Mouse (Mus musculus) cerebellum, adult (tissue): ENCODE measurements at regions not wholly inside any gene's neighbourhood (a gene's known extent, or its start where the extent isn't known, plus 50 kb on each side); places are given as distances from the start of the nearest gene placed in this dataset.

Experiments used
- ATAC-seq: cut with Nextera tagmentation; 2 replicates; pipeline ENCODE4 v1.9.2; 2017; ENCODE audit warnings: mild to moderate bottlenecking, moderate library complexity, mixed read lengths; ENCODE audit not compliant: insufficient number of reproducible peaks, low FRiP score, low TSS enrichment

GRCm38 (mm10) chr12:54459462-54460134 is 196.8 kb downstream of the Sptssa start:
- ATAC-seq, result no peak

GRCm38 (mm10) chr12:54456731-54457130 is 199.6 kb downstream of the Sptssa start:
- ATAC-seq, result no peak

GRCm38 (mm10) chr12:54454606-54455005 is 201.8 kb downstream of the Sptssa start:
- no peak for ATAC-seq

- ATAC-seq, result no peak
Observed at GRCm38 (mm10) chr12:54453343-54453742, 203.0 kb downstream of the Sptssa start.

GRCm38 (mm10) chr12:54450369-54450768 is 206.0 kb downstream of the Sptssa start:
- no peak for ATAC-seq

- no peak for ATAC-seq
Observed at GRCm38 (mm10) chr12:54448221-54448620, 208.2 kb downstream of the Sptssa start.

- no peak for ATAC-seq
Observed at GRCm38 (mm10) chr12:54447354-54447753, 209.0 kb downstream of the Sptssa start.

GRCm38 (mm10) chr12:54446356-54446755 is 210.0 kb downstream of the Sptssa start:
- ATAC-seq, result no peak

- no peak for ATAC-seq
Observed at GRCm38 (mm10) chr12:54444416-54444815, 212.0 kb downstream of the Sptssa start.

GRCm38 (mm10) chr12:54443285-54443684 is 213.1 kb downstream of the Sptssa start:
- ATAC-seq, result no peak

- ATAC-seq, result no peak
Observed at GRCm38 (mm10) chr12:54442408-54442807, 214.0 kb downstream of the Sptssa start.

- no peak for ATAC-seq
Observed at GRCm38 (mm10) chr12:54440851-54441593, 215.4 kb downstream of the Sptssa start.

- ATAC-seq, result no peak
Observed at GRCm38 (mm10) chr12:54438793-54439192, 217.6 kb downstream of the Sptssa start.

GRCm38 (mm10) chr12:54425236-54425635 is 221.6 kb upstream of the Egln3 start:
- no peak for ATAC-seq

GRCm38 (mm10) chr12:54414829-54415228 is 211.2 kb upstream of the Egln3 start:
- no peak for ATAC-seq

- ATAC-seq, result no peak
Observed at GRCm38 (mm10) chr12:54414201-54414600, 210.5 kb upstream of the Egln3 start.

- no peak for ATAC-seq
Observed at GRCm38 (mm10) chr12:54410038-54410605, 206.5 kb upstream of the Egln3 start.

- no peak for ATAC-seq
Observed at GRCm38 (mm10) chr12:54408906-54409305, 205.2 kb upstream of the Egln3 start.

GRCm38 (mm10) chr12:54407301-54407896 is 203.7 kb upstream of the Egln3 start:
- ATAC-seq, result no peak

- ATAC-seq, result no peak
Observed at GRCm38 (mm10) chr12:54405066-54405465, 201.4 kb upstream of the Egln3 start.

- no peak for ATAC-seq
Observed at GRCm38 (mm10) chr12:54402591-54402990, 198.9 kb upstream of the Egln3 start.
